Mouse (Mus musculus): Measurements from ENCODE around the gene Ccdc96. TPM values are rescaled to one million over a fixed set of nuclear protein-coding genes. Genes with fewer than 3 reads are reported as not detected.

The Ccdc96 gene
- polyA plus RNA-seq, 1 experiment from 2014 or later: 3.8 TPM

GRCm38 (mm10) chr5:36457706-36458105 is 26.7 kb upstream of the Ccdc96 start:
- Histone ChIP-seq H3K9me3 (replicated peaks) (no peaks in the 10 kb centered on the region), H3K4me2 (no peak overlapping the region), H3K9ac (no peak overlapping the region), H3K4me3 (no peak overlapping the region), H3K36me3 (ENCODE audit: poor library complexity, severe bottlenecking) (no peaks in the 10 kb centered on the region), H3K4me1 (no peaks in the 10 kb centered on the region), H3K27me3 (peaks cover 16% of the 10 kb centered on the region), H3K27ac (no peak overlapping the region)
- WGBS: 77% methylated on average over 4 of the region's 4 CpGs
- no peak for ATAC-seq

- no peak overlapping the region for H3K4me3 ChIP-seq
- H3K36me3 ChIP-seq (ENCODE audit: poor library complexity, severe bottlenecking): no peaks in the 10 kb centered on the region
- no peak overlapping the region for H3K27ac ChIP-seq
- 12% methylated on average over 4 of the region's 4 CpGs for WGBS
- H3K4me2 ChIP-seq: no peak overlapping the region
- H3K9ac ChIP-seq: no peak overlapping the region
- peaks cover 7% of the 10 kb centered on the region; the same call in 1 of the 2 replicates for H3K4me1 ChIP-seq
- H3K9me3 ChIP-seq (replicated peaks): no peaks in the 10 kb centered on the region
- ATAC-seq: no peak
- peaks cover 16% of the 10 kb centered on the region for H3K27me3 ChIP-seq
These were observed 25.5 kb upstream of the Ccdc96 start for GRCm38 (mm10) chr5:36458926-36459325.

GRCm38 (mm10) chr5:36460712-36461111 is 23.7 kb upstream of the Ccdc96 start:
- WGBS: 90% methylated on average over 2 of the region's 2 CpGs
- Histone ChIP-seq H3K4me3 (no peak overlapping the region), H3K27me3 (peaks cover 16% of the 10 kb centered on the region), H3K36me3 (ENCODE audit: poor library complexity, severe bottlenecking) (no peaks in the 10 kb centered on the region), H3K4me1 (peaks cover 16% of the 10 kb centered on the region), H3K9me3 (replicated peaks) (no peaks in the 10 kb centered on the region), H3K27ac (no peak overlapping the region), H3K9ac (no peak overlapping the region), H3K4me2 (no peak overlapping the region)
- ATAC-seq: no peak

- H3K9ac ChIP-seq: no peak overlapping the region
- no peak for ATAC-seq
- H3K4me1 ChIP-seq: peaks cover 21% of the 10 kb centered on the region
- H3K27me3 ChIP-seq: peaks cover 16% of the 10 kb centered on the region
- H3K27ac ChIP-seq: no peak overlapping the region
- H3K4me2 ChIP-seq: no peak overlapping the region
- H3K9me3 ChIP-seq (replicated peaks): no peaks in the 10 kb centered on the region
- H3K36me3 ChIP-seq (ENCODE audit: poor library complexity, severe bottlenecking): no peaks in the 10 kb centered on the region
- WGBS: 83% methylated on average over 2 of the region's 2 CpGs
- no peak overlapping the region for H3K4me3 ChIP-seq
These were observed 23.2 kb upstream of the Ccdc96 start for GRCm38 (mm10) chr5:36461231-36461630.

GRCm38 (mm10) chr5:36462810-36463209 is 21.6 kb upstream of the Ccdc96 start:
- no peak overlapping the region for H3K4me3 ChIP-seq

GRCm38 (mm10) chr5:36463391-36463790 is 21.0 kb upstream of the Ccdc96 start:
- WGBS: 5% methylated on average over 5 of the region's 5 CpGs
- peaks cover 4% of the 10 kb centered on the region; the same call in 1 of the 2 replicates for H3K36me3 ChIP-seq (ENCODE audit: poor library complexity, severe bottlenecking)
- peaks cover 16% of the 10 kb centered on the region for H3K27me3 ChIP-seq
- no peak overlapping the region for H3K27ac ChIP-seq
- ATAC-seq: no peak
- no peak overlapping the region for H3K9ac ChIP-seq
- H3K4me3 ChIP-seq: no peak overlapping the region
- no peak overlapping the region for H3K4me2 ChIP-seq
- no peaks in the 10 kb centered on the region for H3K9me3 ChIP-seq (replicated peaks)
- H3K4me1 ChIP-seq: peaks cover 28% of the 10 kb centered on the region

More at GRCm38 (mm10) chr5:36462810-36463209, 21.6 kb upstream of the Ccdc96 start:
- no peak for ATAC-seq
- H3K27ac ChIP-seq: no peak overlapping the region
- 10% methylated on average over 7 of the region's 7 CpGs for WGBS
- H3K9me3 ChIP-seq (replicated peaks): no peaks in the 10 kb centered on the region
- H3K36me3 ChIP-seq (ENCODE audit: poor library complexity, severe bottlenecking): no peaks in the 10 kb centered on the region
- peaks cover 28% of the 10 kb centered on the region for H3K4me1 ChIP-seq
- no peak overlapping the region for H3K9ac ChIP-seq
- H3K27me3 ChIP-seq: peaks cover 16% of the 10 kb centered on the region
- no peak overlapping the region for H3K4me2 ChIP-seq

- WGBS: under 1% methylated on average over 68 of the region's 68 CpGs
- H3K4me2 ChIP-seq: peak within 1 kb of the TSS; percentile 100
These were observed 19.4 kb upstream of the Ccdc96 start, which contains the start of gene Grpel1 for GRCm38 (mm10) chr5:36464709-36465661. Gene Grpel1 (plus strand): TSS chr5:36464998.

GRCm38 (mm10) chr5:36465889-36466288 is 18.5 kb upstream of the Ccdc96 start:
- Histone ChIP-seq H3K9ac (peak overlapping the region; percentile 84), H3K36me3 (ENCODE audit: poor library complexity, severe bottlenecking) (peaks cover 28% of the 10 kb centered on the region), H3K27me3 (0 out of 2 replicates have a peak, but pooled peaks cover 11% of the 10 kb centered on the region), H3K4me3 (peak overlapping the region; percentile 98), H3K4me1 (peaks cover 28% of the 10 kb centered on the region), H3K9me3 (replicated peaks) (no peaks in the 10 kb centered on the region), H3K4me2 (peak overlapping the region; percentile 100), H3K27ac (no peak overlapping the region)
- no peak for ATAC-seq
- 24% methylated on average over 8 of the region's 8 CpGs for WGBS

More at GRCm38 (mm10) chr5:36464709-36465661, 19.4 kb upstream of the Ccdc96 start, which contains the start of gene Grpel1:
- ATAC-seq: peak; percentile 94
- H3K9ac ChIP-seq: peak within 1 kb of the TSS; percentile 84
- H3K36me3 ChIP-seq (ENCODE audit: poor library complexity, severe bottlenecking): peaks cover 19% of the 10 kb centered on the region
- H3K4me3 ChIP-seq: peak within 1 kb of the TSS; percentile 98
- H3K4me1 ChIP-seq: peaks cover 28% of the 10 kb centered on the region
- H3K27me3 ChIP-seq: peaks cover 16% of the 10 kb centered on the region
- no peaks in the 10 kb centered on the region for H3K9me3 ChIP-seq (replicated peaks)
- H3K27ac ChIP-seq: peak within 1 kb of the TSS; percentile 51; the same call in 1 of the 2 replicates

- WGBS: 95% methylated on average over 8 of the region's 8 CpGs
- H3K4me1 ChIP-seq: peaks cover 7% of the 10 kb centered on the region
- H3K9me3 ChIP-seq (replicated peaks): no peaks in the 10 kb centered on the region
- H3K27ac ChIP-seq: no peak overlapping the region
- no peak for ATAC-seq
- no peak overlapping the region for H3K9ac ChIP-seq
- no peaks in the 10 kb centered on the region for H3K27me3 ChIP-seq
- H3K4me3 ChIP-seq: no peak overlapping the region
- H3K4me2 ChIP-seq: no peak overlapping the region
- peaks cover 74% of the 10 kb centered on the region for H3K36me3 ChIP-seq (ENCODE audit: poor library complexity, severe bottlenecking)
These were observed 13.2 kb upstream of the Ccdc96 start for GRCm38 (mm10) chr5:36471206-36471605.

- Histone ChIP-seq H3K27me3 (no peaks in the 10 kb centered on the region), H3K4me3 (no peak overlapping the region), H3K4me1 (no peaks in the 10 kb centered on the region), H3K36me3 (ENCODE audit: poor library complexity, severe bottlenecking) (peaks cover 79% of the 10 kb centered on the region), H3K9ac (no peak overlapping the region), H3K9me3 (replicated peaks) (no peaks in the 10 kb centered on the region), H3K27ac (no peak overlapping the region), H3K4me2 (no peak overlapping the region)
- ATAC-seq: no peak
- WGBS: 85% methylated on average over 4 of the region's 4 CpGs
These were observed 11.3 kb upstream of the Ccdc96 start for GRCm38 (mm10) chr5:36472876-36473655.

GRCm38 (mm10) chr5:36474283-36474682 is 10.1 kb upstream of the Ccdc96 start:
- WGBS: 86% methylated on average over 5 of the region's 5 CpGs
- H3K4me2 ChIP-seq: no peak overlapping the region
- H3K27ac ChIP-seq: no peak overlapping the region
- no peak overlapping the region for H3K9ac ChIP-seq
- 0 out of 2 replicates have a peak, but pooled peaks cover under 1% of the 10 kb centered on the region for H3K4me1 ChIP-seq
- peak; percentile 19; the same call in 1 of the 2 replicates for ATAC-seq
- H3K27me3 ChIP-seq: no peaks in the 10 kb centered on the region
- peaks cover 68% of the 10 kb centered on the region for H3K36me3 ChIP-seq (ENCODE audit: poor library complexity, severe bottlenecking)
- H3K4me3 ChIP-seq: no peak overlapping the region
- H3K9me3 ChIP-seq (replicated peaks): no peaks in the 10 kb centered on the region

- no peak overlapping the region for H3K4me3 ChIP-seq
- WGBS: 90% methylated on average over 3 of the region's 3 CpGs
- H3K36me3 ChIP-seq (ENCODE audit: poor library complexity, severe bottlenecking): peaks cover 36% of the 10 kb centered on the region
- H3K4me2 ChIP-seq: no peak overlapping the region
- H3K9me3 ChIP-seq (replicated peaks): no peaks in the 10 kb centered on the region
- H3K4me1 ChIP-seq: peaks cover 22% of the 10 kb centered on the region
- no peak overlapping the region for H3K9ac ChIP-seq
- H3K27me3 ChIP-seq: no peaks in the 10 kb centered on the region
- H3K27ac ChIP-seq: no peak overlapping the region
- no peak for ATAC-seq
These were observed 6.9 kb upstream of the Ccdc96 start for GRCm38 (mm10) chr5:36477486-36477885.

Measured in forebrain, embryonic 13.5 days (tissue).